Mouse (Mus musculus): ENCODE data around the gene Rtp2. TPM values are rescaled to one million over a fixed set of nuclear protein-coding genes. Genes with fewer than 3 reads are reported as not detected.

The Rtp2 gene
- polyA plus RNA-seq, 1 experiment: 0.04 TPM

DNA sequence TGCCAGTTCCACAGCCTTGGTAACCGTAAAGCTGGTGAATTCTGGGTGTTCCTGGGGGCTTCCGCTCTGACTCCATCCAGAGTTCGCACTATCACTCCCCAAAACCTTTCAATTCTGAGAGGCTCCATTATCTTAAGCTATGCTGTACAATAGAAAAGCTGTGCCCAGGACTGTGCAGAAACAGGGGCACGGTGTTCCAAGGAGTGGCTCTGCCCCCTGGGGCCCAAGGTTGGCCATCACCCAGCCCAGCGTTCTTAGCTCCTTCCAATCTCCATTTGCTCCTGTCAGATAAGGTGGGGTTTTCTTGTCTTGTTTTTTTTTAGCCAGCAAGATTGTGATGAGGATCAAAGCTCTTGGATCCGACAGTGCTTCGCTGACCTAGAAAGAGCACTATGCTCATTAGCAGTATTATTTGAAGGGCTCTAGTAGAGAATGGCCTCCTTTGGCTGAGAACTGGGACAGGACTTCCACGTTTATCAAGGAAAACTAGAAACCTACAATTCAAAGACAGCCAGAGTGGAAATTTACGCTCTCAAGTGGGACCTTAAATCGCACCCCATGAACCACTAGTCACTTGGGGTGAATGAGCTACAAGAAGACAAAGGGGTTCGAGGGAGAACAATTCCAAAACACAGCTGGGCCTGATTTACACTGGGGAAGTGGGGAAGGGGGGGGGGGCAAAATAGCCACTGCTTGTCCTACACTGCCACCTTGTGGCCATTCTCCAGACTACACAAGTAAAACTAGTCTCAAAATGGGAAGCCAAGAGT is 21.2 kb upstream of the Rtp2 start:
- TF ChIP-seq CTCF (IDR thresholded peaks at IDR 0.05; ENCODE audit: extremely low read depth, insufficient read depth, low read length) (peak; percentile 55), POLR2A (IDR thresholded peaks at IDR 0.05; ENCODE audit: extremely low read depth, insufficient read depth, low read length) (no peak)
- no peak overlapping the region for H3K4me3 ChIP-seq (ENCODE audit: insufficient read depth, low read length)
- H3K27ac ChIP-seq (ENCODE audit: insufficient read depth, low read length): no peak overlapping the region
- H3K4me1 ChIP-seq (ENCODE audit: control insufficient read depth, insufficient read depth, low read length): no peaks in the 10 kb centered on the region

DNA sequence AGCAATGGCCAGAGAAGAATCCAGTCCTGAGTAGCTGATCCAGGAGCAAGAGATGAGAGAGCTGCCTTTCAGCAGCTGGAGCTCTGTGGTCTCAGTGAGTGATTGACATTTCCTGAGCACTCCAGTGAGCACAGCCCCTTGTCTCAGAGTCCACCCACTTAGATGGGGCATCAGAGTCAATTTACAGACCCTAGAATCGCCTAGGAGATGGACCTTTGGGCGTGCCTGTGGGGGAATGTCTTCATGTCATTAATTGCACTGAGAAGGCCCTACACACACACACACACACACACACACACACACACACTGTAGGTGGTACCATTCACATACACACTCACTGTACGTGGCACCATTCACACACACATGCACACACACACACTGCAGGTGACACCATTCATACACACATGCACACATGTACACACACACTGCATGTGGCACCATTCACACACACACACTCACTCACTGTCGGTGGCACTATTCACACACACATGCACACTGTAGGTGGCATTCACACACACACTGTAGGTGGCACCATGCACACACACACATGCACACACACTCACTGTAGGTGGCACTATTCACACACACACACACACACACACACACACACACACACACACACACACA is 20.0 kb upstream of the Rtp2 start:
- no peaks in the 10 kb centered on the region for H3K4me1 ChIP-seq (ENCODE audit: control insufficient read depth, insufficient read depth, low read length)
- H3K27ac ChIP-seq (ENCODE audit: insufficient read depth, low read length): no peak overlapping the region
- H3K4me3 ChIP-seq (ENCODE audit: insufficient read depth, low read length): no peak overlapping the region
- TF ChIP-seq CTCF (IDR thresholded peaks at IDR 0.05; ENCODE audit: extremely low read depth, insufficient read depth, low read length) (no peak), POLR2A (IDR thresholded peaks at IDR 0.05; ENCODE audit: extremely low read depth, insufficient read depth, low read length) (no peak)

DNA sequence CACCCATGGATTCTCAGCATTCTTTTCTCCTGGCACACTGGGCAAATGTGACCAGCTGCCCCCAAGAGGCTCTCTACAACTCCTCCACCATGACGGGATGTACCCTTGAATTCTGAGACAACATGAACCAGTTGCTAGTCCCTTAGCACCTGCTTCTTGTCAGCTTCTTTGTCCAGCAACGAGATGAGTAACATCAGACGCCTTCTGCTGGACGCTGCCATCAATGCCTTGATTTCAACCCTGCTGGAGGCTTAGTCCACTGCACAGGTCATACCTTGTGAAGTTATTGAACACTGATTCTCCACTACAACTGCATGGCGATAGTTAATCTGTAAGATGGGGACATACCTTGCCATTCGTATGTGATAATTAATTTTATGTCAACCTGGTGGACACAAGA is 15.5 kb upstream of the Rtp2 start:
- Histone ChIP-seq H3K4me3 (ENCODE audit: insufficient read depth, low read length) (no peak overlapping the region), H3K4me1 (ENCODE audit: control insufficient read depth, insufficient read depth, low read length) (no peaks in the 10 kb centered on the region), H3K27ac (ENCODE audit: insufficient read depth, low read length) (no peak overlapping the region)
- TF ChIP-seq POLR2A (IDR thresholded peaks at IDR 0.05; ENCODE audit: extremely low read depth, insufficient read depth, low read length): no peak
- no peak for TF ChIP-seq CTCF (IDR thresholded peaks at IDR 0.05; ENCODE audit: extremely low read depth, insufficient read depth, low read length)

DNA sequence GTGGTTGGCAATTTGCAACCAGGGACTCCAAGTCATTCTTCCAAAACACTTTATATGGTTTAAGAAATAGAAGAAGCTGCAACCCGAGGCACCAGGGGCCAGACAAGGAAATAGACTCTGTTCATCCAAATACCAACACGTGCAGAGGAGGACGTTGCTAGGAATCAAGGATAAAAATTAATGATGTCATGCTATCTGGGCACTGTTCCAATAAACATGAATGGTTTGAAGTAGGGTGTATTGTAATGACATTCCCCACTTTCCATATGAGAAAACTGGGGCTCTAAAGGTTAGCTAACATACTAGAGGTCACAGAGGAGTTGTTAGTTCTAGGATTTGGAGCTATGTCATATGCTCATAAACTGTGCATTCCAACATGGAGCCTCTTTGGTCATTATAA is 12.6 kb upstream of the Rtp2 start:
- Histone ChIP-seq H3K4me1 (ENCODE audit: control insufficient read depth, insufficient read depth, low read length) (no peaks in the 10 kb centered on the region), H3K4me3 (ENCODE audit: insufficient read depth, low read length) (no peak overlapping the region), H3K27ac (ENCODE audit: insufficient read depth, low read length) (no peak overlapping the region)
- TF ChIP-seq CTCF (IDR thresholded peaks at IDR 0.05; ENCODE audit: extremely low read depth, insufficient read depth, low read length): no peak
- TF ChIP-seq POLR2A (IDR thresholded peaks at IDR 0.05; ENCODE audit: extremely low read depth, insufficient read depth, low read length): no peak

DNA sequence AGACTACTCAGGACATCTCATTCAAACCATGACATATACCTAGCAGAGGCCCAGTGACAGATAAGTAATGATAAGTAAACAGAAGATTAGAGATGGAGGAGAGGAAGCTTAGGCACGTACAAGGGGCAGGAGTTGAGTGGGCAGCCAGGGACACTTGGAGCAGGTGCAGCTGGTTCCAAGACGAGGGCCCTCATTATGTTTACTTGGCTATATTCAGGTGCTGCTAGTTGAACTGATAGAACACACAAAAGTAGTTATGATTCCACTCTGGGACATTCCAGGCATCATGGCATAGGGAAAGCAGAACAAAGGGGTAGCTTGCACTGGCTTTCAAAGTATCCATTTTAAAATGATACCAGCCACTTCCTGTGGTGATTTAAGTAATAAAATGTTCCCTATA is 2.2 kb upstream of the Rtp2 start:
- Histone ChIP-seq H3K4me3 (ENCODE audit: insufficient read depth, low read length) (no peak overlapping the region), H3K4me1 (ENCODE audit: control insufficient read depth, insufficient read depth, low read length) (no peaks in the 10 kb centered on the region; the same call in 1 of the 2 replicates), H3K27ac (ENCODE audit: insufficient read depth, low read length) (no peak overlapping the region)
- no peak for TF ChIP-seq CTCF (IDR thresholded peaks at IDR 0.05; ENCODE audit: extremely low read depth, insufficient read depth, low read length)
- TF ChIP-seq POLR2A (IDR thresholded peaks at IDR 0.05; ENCODE audit: extremely low read depth, insufficient read depth, low read length): no peak

- no peak for TF ChIP-seq POLR2A (IDR thresholded peaks at IDR 0.05; ENCODE audit: extremely low read depth, insufficient read depth, low read length)
- TF ChIP-seq CTCF (IDR thresholded peaks at IDR 0.05; ENCODE audit: extremely low read depth, insufficient read depth, low read length): no peak
- H3K4me1 ChIP-seq (ENCODE audit: control insufficient read depth, insufficient read depth, low read length): no peaks in the 10 kb centered on the region; the same call in 1 of the 2 replicates
- no peak overlapping the region for H3K4me3 ChIP-seq (ENCODE audit: insufficient read depth, low read length)
- H3K27ac ChIP-seq (ENCODE audit: insufficient read depth, low read length): no peak overlapping the region
Observed at GRCm38 (mm10) chr16:23931275-23931674, 919 bp downstream of the Rtp2 start.

DNA sequence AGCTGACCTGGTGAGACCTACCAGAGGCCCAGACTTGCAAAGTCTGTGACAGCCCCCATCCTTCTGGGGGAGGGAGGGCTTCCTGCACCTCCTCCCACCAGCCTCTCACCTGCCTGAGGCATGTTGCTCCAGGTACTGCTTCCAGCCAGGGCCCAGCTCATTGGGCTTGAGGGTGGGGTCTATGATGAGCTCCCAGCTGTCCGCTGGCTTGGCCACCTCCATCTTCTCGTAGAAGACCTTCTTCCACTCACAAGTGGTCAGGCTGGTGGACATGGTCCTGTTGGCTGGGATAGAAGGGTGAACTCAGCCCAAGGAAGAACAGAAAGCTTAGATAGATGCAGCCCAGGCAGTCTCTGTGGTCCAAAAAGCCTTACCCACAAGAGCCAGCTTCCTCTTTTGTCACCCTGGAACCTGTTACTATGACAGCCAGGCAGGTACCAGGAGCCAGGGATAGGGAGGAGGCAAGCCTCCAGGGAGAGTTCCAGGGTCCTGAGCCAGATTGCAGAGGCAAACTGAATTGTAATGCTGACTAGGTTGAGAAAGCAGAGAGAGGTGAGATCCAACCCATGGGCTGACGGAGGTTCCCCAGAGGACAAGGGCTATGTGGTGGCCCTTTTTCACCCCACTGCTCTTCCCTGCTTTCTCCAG is 1.6 kb downstream of the Rtp2 start:
- Histone ChIP-seq H3K4me1 (ENCODE audit: control insufficient read depth, insufficient read depth, low read length) (no peaks in the 10 kb centered on the region; the same call in 1 of the 2 replicates), H3K4me3 (ENCODE audit: insufficient read depth, low read length) (no peak overlapping the region), H3K27ac (ENCODE audit: insufficient read depth, low read length) (no peak overlapping the region)
- TF ChIP-seq POLR2A (IDR thresholded peaks at IDR 0.05; ENCODE audit: extremely low read depth, insufficient read depth, low read length) (no peak), CTCF (IDR thresholded peaks at IDR 0.05; ENCODE audit: extremely low read depth, insufficient read depth, low read length) (no peak)

- Histone ChIP-seq H3K27ac (ENCODE audit: insufficient read depth, low read length) (no peak overlapping the region), H3K4me3 (ENCODE audit: insufficient read depth, low read length) (no peak overlapping the region)
- TF ChIP-seq CTCF (IDR thresholded peaks at IDR 0.05; ENCODE audit: extremely low read depth, insufficient read depth, low read length) (no peak), POLR2A (IDR thresholded peaks at IDR 0.05; ENCODE audit: extremely low read depth, insufficient read depth, low read length) (no peak)
Observed at GRCm38 (mm10) chr16:23927301-23928114, 4.7 kb downstream of the Rtp2 start.

GRCm38 (mm10) chr16:23922906-23923305 is 9.3 kb downstream of the Rtp2 start:
- TF ChIP-seq CTCF (IDR thresholded peaks at IDR 0.05; ENCODE audit: extremely low read depth, insufficient read depth, low read length) (no peak), POLR2A (IDR thresholded peaks at IDR 0.05; ENCODE audit: extremely low read depth, insufficient read depth, low read length) (no peak)
- no peak overlapping the region for H3K4me3 ChIP-seq (ENCODE audit: insufficient read depth, low read length)
- H3K27ac ChIP-seq (ENCODE audit: insufficient read depth, low read length): no peak overlapping the region
- no peaks in the 10 kb centered on the region for H3K4me1 ChIP-seq (ENCODE audit: control insufficient read depth, insufficient read depth, low read length)

More at GRCm38 (mm10) chr16:23927301-23928114, 4.7 kb downstream of the Rtp2 start:
- H3K4me1 ChIP-seq (ENCODE audit: control insufficient read depth, insufficient read depth, low read length): no peaks in the 10 kb centered on the region; the same call in 1 of the 2 replicates
